Mouse (Mus musculus): Measurements from ENCODE around the gene Gja4.

GRCm38 (mm10) chr4:127300503-127300902 is 13.3 kb downstream of the Gja4 start:
- TF ChIP-seq POLR2A (IDR thresholded peaks at IDR 0.05; ENCODE audit: borderline replicate concordance, insufficient read depth, low read length) (no peak), CTCF (IDR thresholded peaks at IDR 0.05; ENCODE audit: borderline replicate concordance, insufficient read depth, low read depth, low read length) (no peak)
